Mouse (Mus musculus): ENCODE data around the gene Mkrn1. TPM values are rescaled to one million over a fixed set of nuclear protein-coding genes. Genes with fewer than 3 reads are reported as not detected.
"Not testable (repeated sequence)": the region's sequence is repeated elsewhere in the genome, so short reads cannot be mapped to it uniquely, and the experiment has no call there.

The Mkrn1 gene
- polyA plus RNA-seq, 1 experiment = 35.8 TPM

DNA sequence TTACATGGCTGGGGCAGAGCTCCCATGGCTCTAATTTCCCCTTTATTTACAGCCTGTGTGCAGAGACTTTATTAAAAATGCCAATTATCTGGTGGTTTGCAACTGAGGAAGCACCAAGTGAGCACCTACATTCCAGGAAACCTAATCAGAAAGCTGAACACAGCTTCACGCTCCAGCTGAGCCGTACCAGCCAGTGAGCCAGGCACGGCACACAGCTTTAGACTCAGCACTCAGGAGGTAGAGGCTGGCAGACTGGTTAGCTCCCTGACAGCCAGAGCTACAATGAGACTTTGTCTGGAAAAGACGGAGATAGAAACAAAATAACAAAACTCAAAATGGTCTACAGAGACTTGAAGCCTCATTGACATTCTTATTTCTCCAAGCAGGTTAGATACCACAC lies 24.8 kb downstream of the Mkrn1 start:
- Histone ChIP-seq H3K4me3 (replicated peaks; ENCODE audit: extremely low read depth, low read depth, low read length) (no peak overlapping the region), H3K4me1 (ENCODE audit: control insufficient read depth, insufficient read depth, low read length) (no peaks in the 10 kb centered on the region)
- TF ChIP-seq CTCF (IDR thresholded peaks at IDR 0.05; ENCODE audit: insufficient read depth, low read length) (no peak), POLR2A (IDR thresholded peaks at IDR 0.05; ENCODE audit: borderline replicate concordance, extremely low read depth, low read depth, low read length) (no peak)
- no peak for DNase-seq
- 93% methylated on average over 4 of the region's 4 CpGs for WGBS

DNA sequence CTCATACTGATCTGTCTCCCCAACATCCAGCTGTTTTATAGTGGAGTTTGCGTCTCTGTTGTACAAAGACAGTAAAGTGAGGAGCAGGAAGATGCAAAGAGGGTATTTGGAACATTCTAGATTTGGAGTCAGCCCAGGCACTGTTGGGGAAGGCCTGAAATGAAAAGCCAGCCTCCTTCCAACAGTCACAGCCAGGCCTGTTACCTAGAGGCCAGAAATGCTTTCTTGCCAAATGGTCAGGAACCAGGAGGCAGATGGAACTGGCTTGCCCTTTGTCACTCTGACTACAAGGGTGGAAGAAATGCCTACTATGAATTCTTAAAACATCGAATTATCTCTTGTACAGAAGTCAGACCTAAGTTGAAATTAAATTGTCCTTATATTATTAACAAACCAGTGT lies 30.3 kb downstream of the Mkrn1 start:
- 91% methylated on average over 2 of the region's 2 CpGs for WGBS
- no peak for DNase-seq
- Histone ChIP-seq H3K4me3 (replicated peaks; ENCODE audit: extremely low read depth, low read depth, low read length) (no peak overlapping the region), H3K4me1 (ENCODE audit: control insufficient read depth, insufficient read depth, low read length) (no peaks in the 10 kb centered on the region)
- TF ChIP-seq POLR2A (IDR thresholded peaks at IDR 0.05; ENCODE audit: borderline replicate concordance, extremely low read depth, low read depth, low read length) = no peak
- TF ChIP-seq CTCF (IDR thresholded peaks at IDR 0.05; ENCODE audit: insufficient read depth, low read length) = no peak

- Histone ChIP-seq H3K4me3 (replicated peaks; ENCODE audit: extremely low read depth, low read depth, low read length) (peak within 1 kb of the TSS; percentile 92), H3K4me1 (ENCODE audit: control insufficient read depth, insufficient read depth, low read length) (peaks cover 3% of the 10 kb centered on the region)
- DNase-seq = peak; percentile 66
- 2% methylated on average over 20 of the region's 20 CpGs for WGBS
- peak; percentile 54; the same call in 1 of the 2 replicates for TF ChIP-seq POLR2A (IDR thresholded peaks at IDR 0.05; ENCODE audit: borderline replicate concordance, extremely low read depth, low read depth, low read length)
- no peak for TF ChIP-seq CTCF (IDR thresholded peaks at IDR 0.05; ENCODE audit: insufficient read depth, low read length)
These were observed 39.0 kb downstream of the Mkrn1 start, which contains the start of gene Rab19 for GRCm38 (mm10) chr6:39381125-39381880. TSS of gene Rab19 (plus strand) at chr6:39381175.

DNA sequence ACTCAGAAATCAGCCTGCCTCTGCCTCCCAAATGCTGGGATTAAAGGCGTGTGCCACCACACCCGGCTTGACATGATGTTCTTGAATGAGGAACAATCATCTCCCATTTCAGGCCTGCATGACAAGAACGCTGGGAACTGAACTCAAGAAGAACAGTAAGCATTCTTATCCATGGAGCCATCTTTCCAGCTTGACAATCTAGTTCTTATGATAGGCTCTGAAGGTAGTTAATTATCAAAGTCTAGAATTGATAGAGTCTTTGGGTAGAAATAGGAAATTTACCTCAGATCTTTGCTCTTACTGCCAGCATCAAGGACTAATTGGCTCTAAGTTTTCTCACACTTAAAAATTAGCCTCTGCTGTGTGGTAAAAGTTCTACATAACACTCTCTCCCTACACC lies 40.0 kb downstream of the Mkrn1 start:
- WGBS = 73% methylated on average over 3 of the region's 3 CpGs
- no peak for DNase-seq
- no peak overlapping the region for H3K4me3 ChIP-seq (replicated peaks; ENCODE audit: extremely low read depth, low read depth, low read length)
- no peak for TF ChIP-seq CTCF (IDR thresholded peaks at IDR 0.05; ENCODE audit: insufficient read depth, low read length)
- no peak for TF ChIP-seq POLR2A (IDR thresholded peaks at IDR 0.05; ENCODE audit: borderline replicate concordance, extremely low read depth, low read depth, low read length)
- H3K4me1 ChIP-seq (ENCODE audit: control insufficient read depth, insufficient read depth, low read length) = peaks cover 7% of the 10 kb centered on the region

GRCm38 (mm10) chr6:39379749-39380148 lies 40.5 kb downstream of the Mkrn1 start:
- H3K4me3 ChIP-seq (replicated peaks; ENCODE audit: extremely low read depth, low read depth, low read length) = no peak overlapping the region
- no peak for DNase-seq
- H3K4me1 ChIP-seq (ENCODE audit: control insufficient read depth, insufficient read depth, low read length) = peaks cover 7% of the 10 kb centered on the region
- 69% methylated on average over 8 of the region's 8 CpGs for WGBS
- TF ChIP-seq CTCF (IDR thresholded peaks at IDR 0.05; ENCODE audit: insufficient read depth, low read length) (no peak), POLR2A (IDR thresholded peaks at IDR 0.05; ENCODE audit: borderline replicate concordance, extremely low read depth, low read depth, low read length) (no peak)

DNA sequence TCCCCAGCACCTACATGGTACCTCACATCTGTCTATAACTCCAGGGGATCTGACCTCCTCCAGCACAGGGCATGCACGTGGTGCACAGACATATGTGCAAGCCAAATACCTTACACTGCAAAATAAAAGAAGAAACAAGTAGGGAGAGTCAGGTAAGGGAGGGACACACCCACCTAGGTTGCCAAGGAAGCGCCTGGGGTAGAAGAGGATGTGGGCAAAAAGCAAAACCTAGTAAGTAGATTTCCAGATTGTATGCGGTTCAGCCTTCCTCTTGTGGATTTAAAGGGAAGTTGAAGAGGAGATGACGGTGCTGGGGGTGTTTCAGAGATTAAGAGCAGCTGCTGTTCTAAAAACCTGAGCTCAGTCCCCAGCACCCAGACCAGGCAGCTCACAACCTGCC lies 41.0 kb downstream of the Mkrn1 start:
- TF ChIP-seq POLR2A (IDR thresholded peaks at IDR 0.05; ENCODE audit: borderline replicate concordance, extremely low read depth, low read depth, low read length) = no peak
- no peak for TF ChIP-seq CTCF (IDR thresholded peaks at IDR 0.05; ENCODE audit: insufficient read depth, low read length)
- Histone ChIP-seq H3K4me3 (replicated peaks; ENCODE audit: extremely low read depth, low read depth, low read length) (no peak overlapping the region), H3K4me1 (ENCODE audit: control insufficient read depth, insufficient read depth, low read length) (peaks cover 7% of the 10 kb centered on the region)
- DNase-seq = no peak
- WGBS = 47% methylated on average over 4 of the region's 4 CpGs

DNA sequence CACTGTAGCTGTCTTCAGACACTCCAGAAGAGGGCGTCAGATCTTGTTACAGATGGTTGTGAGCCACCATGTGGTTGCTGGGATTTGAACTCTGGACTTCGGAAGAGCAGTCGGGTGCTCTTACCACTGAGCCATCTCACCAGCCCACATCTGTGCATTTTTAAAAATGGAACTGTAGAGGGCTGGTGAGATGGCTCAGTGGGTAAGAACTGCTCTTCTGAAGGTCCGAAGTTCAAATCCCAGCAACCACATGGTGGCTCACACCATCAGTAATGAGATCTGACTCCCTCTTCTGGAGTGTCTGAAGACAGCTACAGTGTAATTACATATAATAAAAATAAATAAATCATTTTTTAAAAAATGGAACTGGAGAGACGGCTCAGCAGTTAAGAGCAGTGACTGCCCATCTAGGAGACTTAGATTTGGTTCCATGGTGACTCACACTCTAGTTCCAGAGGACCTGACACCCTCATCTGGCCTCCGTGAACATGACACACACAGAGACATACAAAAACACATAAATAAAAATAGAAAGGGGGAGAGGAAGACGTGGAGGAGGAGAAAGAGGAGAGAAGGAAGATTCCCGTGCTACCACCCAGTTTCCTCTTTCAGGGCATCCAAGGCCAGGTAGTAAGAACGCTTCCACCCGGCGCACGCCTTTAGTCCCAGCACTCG lies 42.0 kb downstream of the Mkrn1 start:
- DNase-seq; H3K4me1 ChIP-seq (ENCODE audit: control insufficient read depth, insufficient read depth, low read length); H3K4me3 ChIP-seq (replicated peaks; ENCODE audit: extremely low read depth, low read depth, low read length): not testable (repeated sequence)
- WGBS = 63% methylated on average over 13 of the region's 13 CpGs

- 1% methylated on average over 43 of the region's 43 CpGs for WGBS
These were observed 42.9 kb downstream of the Mkrn1 start, which contains the start of gene Slc37a3 for GRCm38 (mm10) chr6:39377311-39377827. TSS of gene Slc37a3 (minus strand) at chr6:39377675.

DNA sequence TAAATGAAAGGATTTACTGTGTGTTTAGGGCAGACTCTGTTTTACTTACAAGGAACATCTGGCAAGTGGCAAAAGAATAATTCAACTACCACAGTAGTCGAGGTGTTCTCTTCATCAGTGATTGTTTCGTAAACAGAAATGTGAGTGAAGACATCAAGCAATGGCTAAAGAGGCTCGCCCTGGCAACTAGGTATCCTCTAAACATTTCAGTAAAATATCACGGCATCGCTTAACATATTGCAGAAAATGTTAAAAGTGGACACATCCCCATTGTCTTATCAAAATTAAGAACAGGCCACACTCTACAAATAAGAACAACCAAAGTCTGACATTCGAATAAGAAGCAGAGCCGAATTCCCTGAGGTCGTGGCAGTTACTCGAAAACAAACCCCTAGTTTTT lies 43.5 kb downstream of the Mkrn1 start:
- TF ChIP-seq CTCF (IDR thresholded peaks at IDR 0.05; ENCODE audit: insufficient read depth, low read length) (no peak), POLR2A (IDR thresholded peaks at IDR 0.05; ENCODE audit: borderline replicate concordance, extremely low read depth, low read depth, low read length) (no peak)
- 10% methylated on average over 9 of the region's 9 CpGs for WGBS
- peak overlapping the region; percentile 85 for H3K4me3 ChIP-seq (replicated peaks; ENCODE audit: extremely low read depth, low read depth, low read length)
- DNase-seq = no peak
- peaks cover 12% of the 10 kb centered on the region for H3K4me1 ChIP-seq (ENCODE audit: control insufficient read depth, insufficient read depth, low read length)

More at GRCm38 (mm10) chr6:39377311-39377827, 42.9 kb downstream of the Mkrn1 start, which contains the start of gene Slc37a3:
- TF ChIP-seq POLR2A (IDR thresholded peaks at IDR 0.05; ENCODE audit: borderline replicate concordance, extremely low read depth, low read depth, low read length) = peak; percentile 50; the same call in 1 of the 2 replicates
- TF ChIP-seq CTCF (IDR thresholded peaks at IDR 0.05; ENCODE audit: insufficient read depth, low read length) = no peak
- Histone ChIP-seq H3K4me1 (ENCODE audit: control insufficient read depth, insufficient read depth, low read length) (peaks cover 12% of the 10 kb centered on the region), H3K4me3 (replicated peaks; ENCODE audit: extremely low read depth, low read depth, low read length) (peak within 1 kb of the TSS; percentile 85)
- DNase-seq = peak; percentile 88

Measured in lung, adult 2 months (tissue).